Mouse (Mus musculus): ENCODE data around the gene Dlgap1.

Gene Dlgap1

GRCm38 (mm10) chr17:70173916-70174315, 205.0 kb downstream of the Dlgap1 start:
- no peak for DNase-seq (ENCODE audit: low spot score)

GRCm38 (mm10) chr17:70191228-70191627, 222.4 kb downstream of the Dlgap1 start:
- DNase-seq (ENCODE audit: low spot score), result no peak

- no peak for DNase-seq (ENCODE audit: low spot score)
Measured at GRCm38 (mm10) chr17:70222891-70223290, 254.0 kb downstream of the Dlgap1 start.

- no peak for DNase-seq (ENCODE audit: low spot score)
Measured at GRCm38 (mm10) chr17:70247342-70247741, 278.5 kb downstream of the Dlgap1 start.

GRCm38 (mm10) chr17:70248250-70248649, 279.4 kb downstream of the Dlgap1 start:
- DNase-seq (ENCODE audit: low spot score), result no peak

GRCm38 (mm10) chr17:70252476-70252875, 283.6 kb downstream of the Dlgap1 start:
- DNase-seq (ENCODE audit: low spot score), result no peak

GRCm38 (mm10) chr17:70256371-70256770, 287.5 kb downstream of the Dlgap1 start:
- DNase-seq (ENCODE audit: low spot score), result no peak

- no peak for DNase-seq (ENCODE audit: low spot score)
Measured at GRCm38 (mm10) chr17:70263156-70263555, 294.3 kb downstream of the Dlgap1 start.

- DNase-seq (ENCODE audit: low spot score), result no peak
Measured at GRCm38 (mm10) chr17:70272125-70272524, 303.3 kb downstream of the Dlgap1 start.

- no peak for DNase-seq (ENCODE audit: low spot score)
Measured at GRCm38 (mm10) chr17:70287708-70288107, 318.8 kb downstream of the Dlgap1 start.

- no peak for DNase-seq (ENCODE audit: low spot score)
Measured at GRCm38 (mm10) chr17:70294106-70294505, 325.2 kb downstream of the Dlgap1 start.

GRCm38 (mm10) chr17:70301941-70302478, 333.1 kb downstream of the Dlgap1 start:
- no peak for DNase-seq (ENCODE audit: low spot score)

GRCm38 (mm10) chr17:70302656-70303055, 333.8 kb downstream of the Dlgap1 start:
- no peak for DNase-seq (ENCODE audit: low spot score)

- DNase-seq (ENCODE audit: low spot score), result no peak
Measured at GRCm38 (mm10) chr17:70305021-70305420, 336.1 kb downstream of the Dlgap1 start.

- DNase-seq (ENCODE audit: low spot score), result no peak
Measured at GRCm38 (mm10) chr17:70307418-70308176, 338.7 kb downstream of the Dlgap1 start.

GRCm38 (mm10) chr17:70308364-70309231, 339.7 kb downstream of the Dlgap1 start:
- DNase-seq (ENCODE audit: low spot score), result no peak

GRCm38 (mm10) chr17:70316327-70316726, 347.5 kb downstream of the Dlgap1 start:
- DNase-seq (ENCODE audit: low spot score), result no peak

- no peak for DNase-seq (ENCODE audit: low spot score)
Measured at GRCm38 (mm10) chr17:70317779-70318178, 348.9 kb downstream of the Dlgap1 start.

- DNase-seq (ENCODE audit: low spot score), result no peak
Measured at GRCm38 (mm10) chr17:70321976-70322375, 353.1 kb downstream of the Dlgap1 start.

GRCm38 (mm10) chr17:70333440-70333839, 364.6 kb downstream of the Dlgap1 start:
- no peak for DNase-seq (ENCODE audit: low spot score)

- no peak for DNase-seq (ENCODE audit: low spot score)
Measured at GRCm38 (mm10) chr17:70334171-70334570, 365.3 kb downstream of the Dlgap1 start.

- no peak for DNase-seq (ENCODE audit: low spot score)
Measured at GRCm38 (mm10) chr17:70339821-70340220, 370.9 kb downstream of the Dlgap1 start.

- no peak for DNase-seq (ENCODE audit: low spot score)
Measured at GRCm38 (mm10) chr17:70341230-70341629, 372.4 kb downstream of the Dlgap1 start.

Data from T-cell, adult 2 months (primary cell).